In the genomic region with DNA sequence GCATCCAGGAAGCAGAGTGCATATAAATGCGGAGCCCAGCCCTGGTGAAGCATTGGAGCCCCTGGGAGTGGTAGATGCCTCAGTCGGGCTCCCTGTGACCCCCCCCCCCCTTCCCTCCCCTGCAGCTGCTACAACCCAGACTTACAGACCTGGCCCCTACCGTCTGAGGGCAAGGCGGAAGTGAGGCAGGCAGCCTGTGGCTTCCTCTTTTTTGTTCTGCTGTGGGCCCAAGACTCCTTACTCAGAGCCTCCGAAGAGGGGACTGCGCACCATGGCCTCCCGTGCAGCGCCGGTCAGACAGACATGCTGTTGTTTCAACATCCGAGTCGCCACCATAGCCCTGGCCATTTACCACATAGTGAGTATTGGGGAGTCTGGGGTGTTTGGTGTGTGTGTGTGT, we compare ENCODE assay signal across 8 mouse cellular contexts. TPM values are rescaled to one million over a fixed set of nuclear protein-coding genes. Genes with fewer than 3 reads are reported as not detected.
A peak's percentile ranks its signal among the peaks of the same experiment; 100 is the strongest.
DNase-seq lines count a peak whose midpoint lies in the region; ATAC-seq lines count a peak whose summit lies in the region.

A gene (plus strand): TSS at position 49 of the 400 bp plus-strand sequence.

- H3K9ac ChIP-seq in heart, embryonic 16.5 days (ENCODE audit: low read length): peak within 1 kb of the TSS; percentile 51

- no peaks in the 10 kb centered on the region for H3K9me3 ChIP-seq in heart, embryonic 16.5 days (replicated peaks; ENCODE audit: control insufficient read depth, low read length)

- peak within 1 kb of the TSS; percentile 31 for H3K4me2 ChIP-seq in heart, embryonic 16.5 days (ENCODE audit: low read depth, low read length)

- no peaks in the 10 kb centered on the region for H3K27me3 ChIP-seq in heart, embryonic 16.5 days (ENCODE audit: control insufficient read depth, insufficient read depth, low read length)

- peak within 1 kb of the TSS; percentile 41 for H3K4me3 ChIP-seq in heart, embryonic 16.5 days (ENCODE audit: low read length)

- DNase-seq in gastrocnemius, postnatal 4 days (ENCODE audit: low spot score in 2 of 2): no peak
- no peak for DNase-seq in gastrocnemius, adult 8-10 months (ENCODE audit: low spot score in 2 of 2)
- DNase-seq in layer of hippocampus, postnatal 14 days (ENCODE audit: low spot score in 2 of 2): no peak
- DNase-seq in lung, postnatal 25 days (ENCODE audit: low spot score): peak; percentile 75
- DNase-seq in spleen, postnatal 14 days (ENCODE audit: low spot score in 2 of 2): peak; percentile 54 to 61
- no peak for DNase-seq in retina, embryonic 14.5 days (ENCODE audit: low spot score)

- WGBS in heart, embryonic 16.5 days: 70% methylated on average over 11 of the region's 11 CpGs

- peak; percentile 61 for ATAC-seq in common myeloid progenitor, adult 5-6 weeks (replicated peaks; ENCODE audit: low read depth, poor library complexity, severe bottlenecking)
- peak; percentile 20 for ATAC-seq in heart, embryonic 16.5 days (replicated peaks; ENCODE audit: extremely low read depth, insufficient read depth, low FRiP score)

- no peaks in the 10 kb centered on the region for H3K36me3 ChIP-seq in heart, embryonic 16.5 days (ENCODE audit: control insufficient read depth, insufficient read depth)

- H3K27ac ChIP-seq in heart, embryonic 16.5 days (ENCODE audit: low read length): peak within 1 kb of the TSS; percentile 53

- H3K4me1 ChIP-seq in heart, embryonic 16.5 days (ENCODE audit: control insufficient read depth, insufficient read depth, low read length): peaks cover 12% of the 10 kb centered on the region

RNA-seq across cellular contexts. Expression of the gene that starts here (rescaled TPM):
- 10 to 100 TPM; 24.4 to 26.4 TPM for total RNA-seq in gastrocnemius, postnatal 4 days (2021)
- 1 to 10 TPM; 2.2 to 4.3 (median 2.6) TPM for total RNA-seq in gastrocnemius, adult 8-10 months (2022)
- 106 and 110 TPM in 2 replicates for total RNA-seq in common myeloid progenitor, adult 5-6 weeks (2017)
- polyA plus RNA-seq in heart, embryonic 16.5 days (2015; fragmentation: Nextera tagmentation; extraction: Ambion mirVana): 37.5 and 61.2 TPM in 2 replicates
- 10 to 100 TPM; 33.2 to 37.8 TPM for total RNA-seq in layer of hippocampus, postnatal 14 days (2021)

Comparison
In these comparisons a context has a peak if more than half of its experiments do, and no peak if none do; other contexts are left out.
1. RNA of the gene that starts here (total RNA-seq): 106 to 110 TPM in common myeloid progenitor, adult 5-6 weeks, 33.2 to 37.8 TPM in layer of hippocampus, postnatal 14 days and 24.4 to 26.4 TPM in gastrocnemius, postnatal 4 days; 2.2 to 4.3 TPM in gastrocnemius, adult 8-10 months; every median in the first group is over 4 times any median in the second.
2. DNase-seq: peak in lung, postnatal 25 days (single experiment) and spleen, postnatal 14 days (2 of 2); none in gastrocnemius, postnatal 4 days (0 of 2), gastrocnemius, adult 8-10 months (0 of 2), layer of hippocampus, postnatal 14 days (0 of 2) and retina, embryonic 14.5 days (single experiment).